Mouse (Mus musculus) cerebellum, adult 11-12 months (tissue): ENCODE results near the gene Gmpr2.

Experiments
- DNase-seq: peaks from one replicate; pipeline ENCODE4 v3.0.0; 2022

The Gmpr2 gene

GRCm38 (mm10) chr14:55681160-55682117, 9.7 kb downstream of the Gmpr2 start, which contains the start of gene Tinf2:
Tinf2 (minus strand) TSS chr14:55681820.
- DNase-seq: peak; percentile 98

- DNase-seq: no peak
Observed at GRCm38 (mm10) chr14:55682118-55682493, 10.4 kb downstream of the Gmpr2 start.

- no peak for DNase-seq
Observed at GRCm38 (mm10) chr14:55689433-55689832, 17.7 kb downstream of the Gmpr2 start.

GRCm38 (mm10) chr14:55697226-55697625, 25.5 kb downstream of the Gmpr2 start:
- DNase-seq: no peak

- DNase-seq: no peak
Observed at GRCm38 (mm10) chr14:55701131-55701530, 29.4 kb downstream of the Gmpr2 start.

GRCm38 (mm10) chr14:55702761-55703160, 31.0 kb downstream of the Gmpr2 start:
- no peak for DNase-seq

- DNase-seq: no peak
Observed at GRCm38 (mm10) chr14:55706051-55706600, 34.4 kb downstream of the Gmpr2 start.

GRCm38 (mm10) chr14:55707397-55707796, 35.7 kb downstream of the Gmpr2 start:
- no peak for DNase-seq

- no peak for DNase-seq
Observed at GRCm38 (mm10) chr14:55709509-55709908, 37.8 kb downstream of the Gmpr2 start.

GRCm38 (mm10) chr14:55711786-55712185, 40.0 kb downstream of the Gmpr2 start:
- DNase-seq: no peak

GRCm38 (mm10) chr14:55713007-55713728, 41.4 kb downstream of the Gmpr2 start:
- DNase-seq: no peak

- DNase-seq: no peak
Observed at GRCm38 (mm10) chr14:55713729-55714122, 42.0 kb downstream of the Gmpr2 start, which contains the start of gene Tgm1. Tgm1 (minus strand) TSS chr14:55713926.

GRCm38 (mm10) chr14:55714893-55715292, 43.2 kb downstream of the Gmpr2 start:
- DNase-seq: no peak

GRCm38 (mm10) chr14:55716271-55716670, 44.5 kb downstream of the Gmpr2 start:
- DNase-seq: no peak

- no peak for DNase-seq
Observed at GRCm38 (mm10) chr14:55716884-55717283, 45.1 kb downstream of the Gmpr2 start.

GRCm38 (mm10) chr14:55719737-55720136, 48.0 kb downstream of the Gmpr2 start:
- DNase-seq: no peak

GRCm38 (mm10) chr14:55720666-55721065, 48.9 kb downstream of the Gmpr2 start:
- DNase-seq: peak; percentile 30

GRCm38 (mm10) chr14:55721076-55721475, 49.3 kb downstream of the Gmpr2 start:
- DNase-seq: peak; percentile 31

- DNase-seq: peak; percentile 93
Observed at GRCm38 (mm10) chr14:55721700-55722437, 50.1 kb downstream of the Gmpr2 start, which contains the start of gene Rabggta. Rabggta (minus strand) TSS chr14:55722263.

GRCm38 (mm10) chr14:55722438-55722945, 50.8 kb downstream of the Gmpr2 start:
- DNase-seq: no peak

- DNase-seq: no peak
Observed at GRCm38 (mm10) chr14:55723433-55723832, 51.7 kb downstream of the Gmpr2 start.

- no peak for DNase-seq
Observed at GRCm38 (mm10) chr14:55724411-55724871, 52.7 kb downstream of the Gmpr2 start.
